Mouse (Mus musculus) forebrain, embryonic 11.5 days (tissue): ENCODE results near the gene Apobec1. TPM values are rescaled to one million over a fixed set of nuclear protein-coding genes. Genes with fewer than 3 reads are reported as not detected.

Source experiments
- ATAC-seq: fragments of 200-750 bp; cut with Nextera tagmentation; replicated peaks from 2 replicates; pipeline ENCODE4 v1.8.0; 2017; ENCODE audit warnings: moderate TSS enrichment; ENCODE audit not compliant: low FRiP score
- DNase-seq: peaks from one replicate; pipeline ENCODE4 v3.0.0-alpha.2; 2017; ENCODE audit warnings: low spot score
- H3K27ac ChIP-seq: fragments of 300-500 bp; sonication (generic); 2 replicates; pipeline ENCODE4 v1.5.1; 2014; ENCODE audit warnings: low read depth, low read length
- H3K27me3 ChIP-seq: fragments of 300-500 bp; sonication (generic); 2 replicates; pipeline ENCODE4 v1.6.1; 2014; ENCODE audit warnings: mild to moderate bottlenecking, low read length, mixed read lengths; ENCODE audit not compliant: control insufficient read depth, insufficient read depth
- H3K36me3 ChIP-seq: fragments of 300-500 bp; sonication (generic); 2 replicates; pipeline ENCODE4 v1.6.1; 2014; ENCODE audit warnings: mild to moderate bottlenecking, low read length, moderate library complexity, mixed read lengths; ENCODE audit not compliant: control insufficient read depth, insufficient read depth
- H3K4me1 ChIP-seq: fragments of 300-500 bp; sonication (generic); replicated peaks from 2 replicates; pipeline ENCODE4 v1.6.1; 2014; ENCODE audit warnings: low read length, mixed read lengths; ENCODE audit not compliant: control insufficient read depth, insufficient read depth
- H3K4me2 ChIP-seq: fragments of 300-500 bp; sonication (generic); 2 replicates; pipeline ENCODE4 v1.6.1; 2014; ENCODE audit warnings: low read depth, mild to moderate bottlenecking, low read length, moderate library complexity, mixed read lengths; ENCODE audit not compliant: severe bottlenecking
- H3K4me3 ChIP-seq: fragments of 300-500 bp; sonication (generic); 2 replicates; pipeline ENCODE4 v1.5.1; 2014; ENCODE audit warnings: low read depth, low read length
- H3K9ac ChIP-seq: fragments of 300-500 bp; sonication (generic); 2 replicates; pipeline ENCODE4 v1.6.1; 2014; ENCODE audit warnings: low read length
- H3K9me3 ChIP-seq: fragments of 300-500 bp; sonication (generic); 2 replicates; pipeline ENCODE4 v1.6.1; 2016; ENCODE audit warnings: low read length, mixed read lengths; ENCODE audit not compliant: control insufficient read depth
- WGBS: fragments of 180-500 bp; shearing (Covaris S2); extraction: QIAGEN DNeasy Blood & Tissue Kit; methylation state at CpG from one replicate; pipeline ENCODE4 v1.1.7; 2014; 5-methylcytosine and 5-hydroxymethylcytosine counted together
- polyA plus RNA-seq: library from polyadenylated mRNA; unstranded; fragments of >200 nt; fragmentation: Nextera tagmentation; extraction: Ambion mirVana; gene quantifications from 2 replicates; pipeline ENCODE4 v1.2.1, GENCODE M21; 2014

Gene Apobec1
- polyA plus RNA-seq, 1 experiment from 2014 or later, result 1.7 TPM

- H3K27me3 ChIP-seq, result no peaks in the 10 kb centered on the region
- no peak overlapping the region for H3K9ac ChIP-seq
- H3K36me3 ChIP-seq, result no peaks in the 10 kb centered on the region
- 50% methylated on average over 20 of the region's 20 CpGs for WGBS
- DNase-seq (peak; percentile 46), ATAC-seq (no peak)
- H3K27ac ChIP-seq, result no peak overlapping the region
- H3K4me2 ChIP-seq, result 0 out of 2 replicates have a peak overlapping the region, but pooled peaks have one; percentile 21
- H3K4me1 ChIP-seq, result no peaks in the 10 kb centered on the region
- H3K9me3 ChIP-seq, result no peaks in the 10 kb centered on the region
- no peak overlapping the region for H3K4me3 ChIP-seq
Observed at GRCm38 (mm10) chr6:122627469-122628108, 25.3 kb upstream of the Apobec1 start.

GRCm38 (mm10) chr6:122626110-122626509, 23.9 kb upstream of the Apobec1 start, which contains the start of gene Dppa3:
Gene Dppa3, plus strand, starts transcription at chr6:122626410.
- no peak within 1 kb of the TSS for H3K4me3 ChIP-seq
- no peaks in the 10 kb centered on the region for H3K4me1 ChIP-seq
- no peaks in the 10 kb centered on the region for H3K36me3 ChIP-seq
- H3K27me3 ChIP-seq, result no peaks in the 10 kb centered on the region
- WGBS, result 85% methylated on average over 8 of the region's 8 CpGs
- no peaks in the 10 kb centered on the region for H3K9me3 ChIP-seq
- H3K4me2 ChIP-seq, result no peak within 1 kb of the TSS
- DNase-seq (peak; percentile 31), ATAC-seq (no peak)
- H3K9ac ChIP-seq, result no peak within 1 kb of the TSS
- no peak within 1 kb of the TSS for H3K27ac ChIP-seq

GRCm38 (mm10) chr6:122625156-122625555, 22.9 kb upstream of the Apobec1 start:
- peak; percentile 30 for DNase-seq
- H3K27me3 ChIP-seq, result no peaks in the 10 kb centered on the region
- H3K27ac ChIP-seq, result no peak overlapping the region
- H3K4me2 ChIP-seq, result no peak overlapping the region
- H3K9ac ChIP-seq, result no peak overlapping the region
- no peaks in the 10 kb centered on the region for H3K9me3 ChIP-seq
- WGBS, result 84% methylated on average over 4 of the region's 4 CpGs
- H3K4me1 ChIP-seq, result no peaks in the 10 kb centered on the region
- ATAC-seq, result no peak
- H3K36me3 ChIP-seq, result no peaks in the 10 kb centered on the region
- H3K4me3 ChIP-seq, result no peak overlapping the region

- Histone ChIP-seq H3K27me3 (no peaks in the 10 kb centered on the region), H3K27ac (no peak overlapping the region), H3K9ac (no peak overlapping the region), H3K4me3 (no peak overlapping the region), H3K4me1 (no peaks in the 10 kb centered on the region), H3K9me3 (no peaks in the 10 kb centered on the region), H3K36me3 (no peaks in the 10 kb centered on the region), H3K4me2 (no peak overlapping the region)
- ATAC-seq, result no peak
- DNase-seq, result peak; percentile 25
- 42% methylated on average over 5 of the region's 5 CpGs for WGBS
Observed at GRCm38 (mm10) chr6:122624480-122624879, 22.2 kb upstream of the Apobec1 start.

GRCm38 (mm10) chr6:122621066-122621465, 18.8 kb upstream of the Apobec1 start:
- H3K36me3 ChIP-seq, result no peaks in the 10 kb centered on the region
- DNase-seq (no peak), ATAC-seq (no peak)
- no peaks in the 10 kb centered on the region for H3K4me1 ChIP-seq
- H3K9me3 ChIP-seq, result no peaks in the 10 kb centered on the region
- H3K27ac ChIP-seq, result no peak overlapping the region
- 94% methylated on average over 6 of the region's 6 CpGs for WGBS
- H3K9ac ChIP-seq, result no peak overlapping the region
- H3K4me3 ChIP-seq, result no peak overlapping the region
- H3K4me2 ChIP-seq, result no peak overlapping the region
- H3K27me3 ChIP-seq, result no peaks in the 10 kb centered on the region

- 78% methylated on average over 3 of the region's 3 CpGs for WGBS
- ATAC-seq, result no peak
- no peak overlapping the region for H3K9ac ChIP-seq
- H3K9me3 ChIP-seq, result no peaks in the 10 kb centered on the region
- no peaks in the 10 kb centered on the region for H3K4me1 ChIP-seq
- no peak overlapping the region for H3K27ac ChIP-seq
- no peak overlapping the region for H3K4me3 ChIP-seq
- no peaks in the 10 kb centered on the region for H3K36me3 ChIP-seq
- H3K27me3 ChIP-seq, result no peaks in the 10 kb centered on the region
- H3K4me2 ChIP-seq, result no peak overlapping the region
- no peak for DNase-seq
Observed at GRCm38 (mm10) chr6:122616022-122616421, 13.8 kb upstream of the Apobec1 start.

GRCm38 (mm10) chr6:122614047-122614446, 11.8 kb upstream of the Apobec1 start:
- Histone ChIP-seq H3K27ac (no peak overlapping the region), H3K4me3 (no peak overlapping the region), H3K4me1 (no peaks in the 10 kb centered on the region), H3K36me3 (no peaks in the 10 kb centered on the region), H3K9ac (no peak overlapping the region), H3K4me2 (no peak overlapping the region), H3K9me3 (no peaks in the 10 kb centered on the region), H3K27me3 (no peaks in the 10 kb centered on the region)
- DNase-seq, result no peak
- 65% methylated on average over 2 of the region's 2 CpGs for WGBS
- ATAC-seq, result no peak

GRCm38 (mm10) chr6:122612426-122612825, 10.2 kb upstream of the Apobec1 start:
- no peaks in the 10 kb centered on the region for H3K27me3 ChIP-seq
- WGBS, result 85% methylated on average over 4 of the region's 4 CpGs
- DNase-seq (no peak), ATAC-seq (no peak)
- H3K9me3 ChIP-seq, result no peaks in the 10 kb centered on the region
- no peak overlapping the region for H3K9ac ChIP-seq
- H3K27ac ChIP-seq, result no peak overlapping the region
- no peak overlapping the region for H3K4me3 ChIP-seq
- no peak overlapping the region for H3K4me2 ChIP-seq
- no peaks in the 10 kb centered on the region for H3K4me1 ChIP-seq
- H3K36me3 ChIP-seq, result no peaks in the 10 kb centered on the region

- no peak for DNase-seq
- Histone ChIP-seq H3K27me3 (no peaks in the 10 kb centered on the region), H3K4me1 (no peaks in the 10 kb centered on the region), H3K4me3 (no peak within 1 kb of the TSS), H3K36me3 (no peaks in the 10 kb centered on the region), H3K9ac (no peak within 1 kb of the TSS), H3K9me3 (no peaks in the 10 kb centered on the region), H3K27ac (no peak within 1 kb of the TSS), H3K4me2 (no peak within 1 kb of the TSS)
- 68% methylated on average over 14 of the region's 14 CpGs for WGBS
- no peak for ATAC-seq
Observed at GRCm38 (mm10) chr6:122609771-122610170, 7.5 kb upstream of the Apobec1 start, which contains the start of gene Gdf3. Gene Gdf3, minus strand, starts transcription at chr6:122610087.
